Mouse (Mus musculus) lung, embryonic 14.5 days (tissue): Measurements from ENCODE around the gene Gm1604a. TPM values are rescaled to one million over a fixed set of nuclear protein-coding genes. Genes with fewer than 3 reads are reported as not detected.
"Not testable (repeated sequence)": the region's sequence is repeated elsewhere in the genome, so short reads cannot be mapped to it uniquely, and the experiment has no call there.

Experiments
- ATAC-seq: fragments of 200-750 bp; cut with Nextera tagmentation; 2 replicates; pipeline ENCODE4 v1.8.0; 2017; ENCODE audit warnings: mild to moderate bottlenecking, moderate TSS enrichment, moderate library complexity; ENCODE audit not compliant: insufficient read depth
- DNase-seq: peaks from one replicate; pipeline ENCODE4 v3.0.0-alpha.2; 2015
- H3K27ac ChIP-seq: fragments of 300-500 bp; sonication (generic); 2 replicates; pipeline ENCODE4 v1.5.1; 2014; ENCODE audit warnings: low read depth, mild to moderate bottlenecking, moderate library complexity
- H3K27me3 ChIP-seq: fragments of 300-500 bp; sonication (generic); 2 replicates; pipeline ENCODE4 v1.6.1; 2014; ENCODE audit warnings: low read length, control low read depth; ENCODE audit not compliant: insufficient read depth
- H3K36me3 ChIP-seq: fragments of 300-500 bp; sonication (generic); 2 replicates; pipeline ENCODE4 v1.6.1; 2014; ENCODE audit warnings: control low read depth; ENCODE audit not compliant: insufficient read depth
- H3K4me1 ChIP-seq: fragments of 300-500 bp; sonication (generic); 2 replicates; pipeline ENCODE4 v1.6.1; 2014; ENCODE audit warnings: antibody characterized with exemption, control low read depth; ENCODE audit not compliant: insufficient read depth
- H3K4me2 ChIP-seq: fragments of 300-500 bp; sonication (generic); 2 replicates; pipeline ENCODE4 v1.6.1; 2014; ENCODE audit warnings: mild to moderate bottlenecking
- H3K4me3 ChIP-seq: fragments of 300-500 bp; sonication (generic); 2 replicates; pipeline ENCODE4 v1.5.1; 2014; ENCODE audit warnings: low read depth, low read length
- H3K9ac ChIP-seq: fragments of 300-500 bp; sonication (generic); 2 replicates; pipeline ENCODE4 v1.6.1; 2014
- H3K9me3 ChIP-seq: fragments of 300-500 bp; sonication (generic); 2 replicates; pipeline ENCODE4 v1.6.1; 2016; ENCODE audit warnings: low read depth, low read length, control low read depth
- CTCF ChIP-seq: IDR thresholded peaks from 2 replicates; pipeline ENCODE4 v1.5.1; 2016; ENCODE audit warnings: antibody characterized with exemption, low read depth
- WGBS: fragments of 180-500 bp; shearing (Covaris S2); extraction: QIAGEN DNeasy Blood & Tissue Kit; methylation state at CpG from one replicate; pipeline ENCODE4 v1.1.7; 2014; 5-methylcytosine and 5-hydroxymethylcytosine counted together
- polyA plus RNA-seq: library from polyadenylated mRNA; unstranded; fragments of >200 nt; fragmentation: Nextera tagmentation; extraction: Ambion mirVana; gene quantifications from 2 replicates; pipeline ENCODE4 v1.2.1, GENCODE M21; 2014

Gm1604a gene
- polyA plus RNA-seq, 1 experiment from 2014 or later, result not detected

GRCm38 (mm10) chr17:7068997-7069539, 43.7 kb downstream of the Gm1604a start:
- H3K4me3 ChIP-seq, H3K36me3 ChIP-seq, H3K9ac ChIP-seq, DNase-seq, H3K4me2 ChIP-seq, H3K27ac ChIP-seq, H3K27me3 ChIP-seq, ATAC-seq, H3K9me3 ChIP-seq, H3K4me1 ChIP-seq: not testable (repeated sequence)
- WGBS, result 70% methylated on average over 2 of the region's 4 CpGs

- not testable (repeated sequence) for DNase-seq, H3K9me3 ChIP-seq, H3K27ac ChIP-seq, ATAC-seq, H3K4me2 ChIP-seq, H3K36me3 ChIP-seq, H3K27me3 ChIP-seq, H3K4me1 ChIP-seq, H3K4me3 ChIP-seq, H3K9ac ChIP-seq
- 63% methylated on average over 5 of the region's 7 CpGs for WGBS
Measured at GRCm38 (mm10) chr17:7069561-7070240, 44.3 kb downstream of the Gm1604a start.

- H3K27ac ChIP-seq, H3K9me3 ChIP-seq, H3K36me3 ChIP-seq, H3K4me1 ChIP-seq, H3K4me2 ChIP-seq, H3K4me3 ChIP-seq, ATAC-seq, H3K9ac ChIP-seq, H3K27me3 ChIP-seq: not testable (repeated sequence)
- DNase-seq, result peak; percentile 15
- WGBS, result 29% methylated on average over 3 of the region's 3 CpGs
- peak; percentile 68 for TF ChIP-seq CTCF
Measured at GRCm38 (mm10) chr17:7074494-7074893, 49.1 kb downstream of the Gm1604a start.

- 79% methylated on average over 5 of the region's 6 CpGs for WGBS
- not testable (repeated sequence) for ATAC-seq, H3K27me3 ChIP-seq
Measured at GRCm38 (mm10) chr17:7075519-7075918, 50.2 kb downstream of the Gm1604a start.

GRCm38 (mm10) chr17:7079558-7079957, 54.2 kb downstream of the Gm1604a start:
- not testable (repeated sequence) for DNase-seq, H3K27ac ChIP-seq, H3K27me3 ChIP-seq, H3K36me3 ChIP-seq, H3K4me1 ChIP-seq, H3K4me2 ChIP-seq, H3K4me3 ChIP-seq, ATAC-seq, H3K9me3 ChIP-seq, H3K9ac ChIP-seq
- TF ChIP-seq CTCF, result peak; percentile 34; the same call in 1 of the 2 replicates
- WGBS, result 0% methylated on average over 1 of the region's 4 CpGs

More at GRCm38 (mm10) chr17:7075519-7075918, 50.2 kb downstream of the Gm1604a start:
- not testable (repeated sequence) for H3K9ac ChIP-seq, H3K9me3 ChIP-seq, H3K36me3 ChIP-seq, H3K4me1 ChIP-seq, H3K27ac ChIP-seq, H3K4me2 ChIP-seq, H3K4me3 ChIP-seq, DNase-seq

- not testable (repeated sequence) for H3K9me3 ChIP-seq, H3K4me1 ChIP-seq, H3K36me3 ChIP-seq, DNase-seq, ATAC-seq, H3K4me3 ChIP-seq, H3K27me3 ChIP-seq, H3K9ac ChIP-seq, H3K4me2 ChIP-seq, H3K27ac ChIP-seq
- WGBS, result no CpG with 5 or more reads among the region's 5 CpGs
Measured at GRCm38 (mm10) chr17:7084523-7084922, 59.2 kb downstream of the Gm1604a start.

- not testable (repeated sequence) for H3K27ac ChIP-seq, DNase-seq, H3K9me3 ChIP-seq, H3K9ac ChIP-seq, H3K27me3 ChIP-seq, H3K4me1 ChIP-seq, H3K4me3 ChIP-seq, ATAC-seq, H3K4me2 ChIP-seq, H3K36me3 ChIP-seq
- no CpG with 5 or more reads among the region's 12 CpGs for WGBS
Measured at GRCm38 (mm10) chr17:7085469-7086168, 60.3 kb downstream of the Gm1604a start.

GRCm38 (mm10) chr17:7086836-7087235, 61.5 kb downstream of the Gm1604a start:
- H3K4me1 ChIP-seq, H3K4me2 ChIP-seq, H3K36me3 ChIP-seq, H3K9me3 ChIP-seq, H3K9ac ChIP-seq, H3K27me3 ChIP-seq, DNase-seq, H3K4me3 ChIP-seq, ATAC-seq, H3K27ac ChIP-seq: not testable (repeated sequence)
- WGBS, result 70% methylated on average over 6 of the region's 8 CpGs

- H3K4me3 ChIP-seq, H3K36me3 ChIP-seq, ATAC-seq, DNase-seq, H3K9me3 ChIP-seq, H3K27ac ChIP-seq, H3K4me1 ChIP-seq, H3K27me3 ChIP-seq, H3K9ac ChIP-seq, H3K4me2 ChIP-seq: not testable (repeated sequence)
- no CpG with 5 or more reads among the region's 12 CpGs for WGBS
Measured at GRCm38 (mm10) chr17:7097835-7098519, 72.6 kb downstream of the Gm1604a start.

GRCm38 (mm10) chr17:7099096-7099495, 73.7 kb downstream of the Gm1604a start:
- not testable (repeated sequence) for H3K27ac ChIP-seq, DNase-seq, H3K9ac ChIP-seq, H3K4me2 ChIP-seq, H3K36me3 ChIP-seq, H3K27me3 ChIP-seq, H3K9me3 ChIP-seq, ATAC-seq, H3K4me1 ChIP-seq, H3K4me3 ChIP-seq
- 56% methylated on average over 4 of the region's 10 CpGs for WGBS
